Comparison of ENCODE assay signal across 8 mouse cellular contexts in the genomic region with DNA sequence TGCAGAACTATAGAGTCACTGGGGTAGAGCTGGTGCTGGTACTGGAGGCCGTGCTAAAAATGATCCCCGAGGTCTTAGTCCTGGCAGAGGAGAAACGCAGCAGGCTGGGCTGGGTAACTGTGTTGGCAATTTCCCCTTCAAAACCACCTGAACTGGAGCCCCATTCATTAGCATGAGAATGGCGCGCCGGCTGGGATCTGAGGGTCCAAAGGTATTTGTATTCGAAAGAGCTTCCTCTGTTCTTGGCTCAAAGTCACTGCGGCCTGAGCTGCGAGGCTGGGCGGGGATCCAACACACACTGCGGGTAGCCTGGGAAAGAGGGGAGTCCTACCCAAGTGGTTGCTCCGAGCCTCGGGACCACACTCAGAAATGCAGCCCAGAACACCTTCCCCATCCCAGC. TPM values are rescaled to one million over a fixed set of nuclear protein-coding genes. Genes with fewer than 3 reads are reported as not detected.
A peak's percentile ranks its signal among the peaks of the same experiment; 100 is the strongest.
DNase-seq lines count a peak whose midpoint lies in the region; TF ChIP-seq lines count a peak whose summit lies in the region.
"Had no signal": no experiment of that assay in that cellular context is flagged by ENCODE, and none has a peak within 500 bp of the region (broad histone marks: within the 10 kb centered on the region; RNA-seq: fewer than 3 reads in every experiment).

No protein-coding gene starts in this region.

- no peak for TF ChIP-seq CTCF in E14TG2a.4 (conservative IDR thresholded peaks at IDR 0.05; ENCODE audit: low read length)

- peaks cover 62% of the 10 kb centered on the region for H3K4me1 ChIP-seq in E14TG2a.4 (replicated peaks; ENCODE audit: low read depth, low read length)
- H3K4me1 ChIP-seq in ES-E14 (ENCODE audit: control insufficient read depth in 2 of 2, insufficient read depth in 2 of 2, low read length in 2 of 2, poor library complexity in 1 of 2) = peaks cover 6 to 29% of the 10 kb centered on the region in 2 experiments

- peak overlapping the region; percentile 96 for H3K27ac ChIP-seq in ES-E14 (ENCODE audit: insufficient read depth, low read depth, low read length, poor library complexity, severe bottlenecking)
- H3K27ac ChIP-seq: kidney, postnatal 0 days had no signal

- peak; percentile 95 for DNase-seq in ES-E14 (ENCODE audit: low read depth, low spot score)
- DNase-seq in frontal cortex, postnatal 36 days (ENCODE audit: low spot score in 2 of 2) = peak; percentile 36 to 59
- DNase-seq in layer of hippocampus, postnatal 14 days (ENCODE audit: low spot score in 2 of 2) = peak; percentile 58 to 86
- no peak for DNase-seq in adrenal gland, postnatal 14 days
- DNase-seq in gastrocnemius, adult 8-10 months (ENCODE audit: low spot score in 2 of 2) = no peak
- DNase-seq in gastrocnemius, adult 18-20 months (ENCODE audit: low spot score) = no peak

- H3K9me3 ChIP-seq in E14TG2a.4 (ENCODE audit: low read length) = peaks cover 8% of the 10 kb centered on the region
- no peaks in the 10 kb centered on the region for H3K9me3 ChIP-seq in ES-E14 (ENCODE audit: control insufficient read depth, insufficient read depth, low read depth, low read length)

- in situ Hi-C loops in ES-E14 (cut with MboI; ENCODE audit: low sequenced_read_pairs in 2 of 2, unreplicated experiment in 2 of 2) = no loop called here

- peak overlapping the region; percentile 88 for H3K4me3 ChIP-seq in E14TG2a.4 (replicated peaks; ENCODE audit: low read length)
- H3K4me3 ChIP-seq in ES-E14 (ENCODE audit: insufficient read depth in 1 of 2, low read depth in 1 of 2, low read length in 2 of 2, poor library complexity in 1 of 2, severe bottlenecking in 1 of 2) = peak overlapping the region; percentile 78 to 89

- peaks cover 47% of the 10 kb centered on the region for H3K36me3 ChIP-seq in E14TG2a.4 (ENCODE audit: insufficient read depth, low read length)
- H3K36me3 ChIP-seq in ES-E14 (ENCODE audit: control insufficient read depth, insufficient read depth, low read length, poor library complexity, severe bottlenecking) = peaks cover 29% of the 10 kb centered on the region

- H3K27me3 ChIP-seq in E14TG2a.4 (ENCODE audit: insufficient read depth, low read length) = no peaks in the 10 kb centered on the region

- H3K9ac ChIP-seq in ES-E14 (ENCODE audit: insufficient read depth, low read depth, low read length, poor library complexity, severe bottlenecking) = peak overlapping the region; percentile 85

TF ChIP-seq in ES-E14, 5 proteins besides CTCF, POLR2A, EP300 and RAD21:
- no peak for TF ChIP-seq HCFC1 (IDR thresholded peaks at IDR 0.05; ENCODE audit: borderline replicate concordance, insufficient read depth, low read length)
- no peak for TF ChIP-seq ZC3H11A (IDR thresholded peaks at IDR 0.05; ENCODE audit: borderline replicate concordance, low read depth, low read length)
- no peak for TF ChIP-seq CHD2 (IDR thresholded peaks at IDR 0.05; ENCODE audit: low read depth, low read length)
- TF ChIP-seq MAFK (IDR thresholded peaks at IDR 0.05; ENCODE audit: insufficient read depth, low read depth, low read length) = no peak
- TF ChIP-seq ZNF384 (IDR thresholded peaks at IDR 0.05; ENCODE audit: low read depth, low read length) = no peak

RNA-seq across cellular contexts. Expression of gene Insyn1, which starts 32.6 kb away (rescaled TPM):
- total RNA-seq in ES-E14 (2012; rRNA removed) = 4.8 and 5.4 TPM in 2 replicates
- total RNA-seq in layer of hippocampus, postnatal 14 days (2021) = 100 to 1,000 TPM; 187 to 197 TPM
- 8.0 and 8.9 TPM in 2 replicates for total RNA-seq in adrenal gland, postnatal 14 days (2021)
- 10 to 100 TPM; 21.3 to 34.2 (median 28.3) TPM for total RNA-seq in gastrocnemius, adult 8-10 months (2022)
- 10 to 100 TPM; 24.5 to 31.0 TPM for total RNA-seq in gastrocnemius, adult 18-20 months (2021)

Comparison
In these comparisons a context has a peak if more than half of its experiments do, and no peak if none do; other contexts are left out.
1. DNase-seq: peak in ES-E14 (single experiment), frontal cortex, postnatal 36 days (2 of 2) and layer of hippocampus, postnatal 14 days (2 of 2); none in adrenal gland, postnatal 14 days (single experiment), gastrocnemius, adult 8-10 months (0 of 2) and gastrocnemius, adult 18-20 months (single experiment).
2. RNA of gene Insyn1, which starts 32.6 kb away (total RNA-seq): 187 to 197 TPM in layer of hippocampus, postnatal 14 days; 24.5 to 31.0 TPM in gastrocnemius, adult 18-20 months, 21.3 to 34.2 TPM in gastrocnemius, adult 8-10 months, 8.0 to 8.9 TPM in adrenal gland, postnatal 14 days and 4.8 to 5.4 TPM in ES-E14; every median in the first group is over 4 times any median in the second.